7 mouse cellular contexts compared by ENCODE assay signal in the genomic region with DNA sequence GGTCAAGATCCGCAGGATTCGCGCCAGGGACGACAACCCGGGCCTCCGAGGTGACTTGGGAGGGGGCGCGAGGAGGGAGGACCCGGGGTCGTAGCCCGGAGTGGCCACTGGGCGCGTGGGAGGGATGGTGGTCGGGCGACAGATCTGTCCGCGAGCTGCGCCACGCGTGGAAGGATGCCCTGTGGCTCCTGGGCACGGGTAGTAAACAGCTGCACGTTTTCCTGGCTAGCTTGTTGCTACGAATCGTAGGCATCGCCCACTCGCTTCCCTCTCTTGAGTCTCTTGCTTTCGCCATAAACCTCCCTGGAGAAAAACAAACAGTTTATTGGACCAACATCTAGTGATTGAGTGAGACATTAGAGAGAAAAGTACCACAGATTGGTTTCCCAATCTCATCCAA. TPM values are rescaled to one million over a fixed set of nuclear protein-coding genes. Genes with fewer than 3 reads are reported as not detected.
A peak's percentile ranks its signal among the peaks of the same experiment; 100 is the strongest.
DNase-seq lines count a peak whose midpoint lies in the region; ATAC-seq and TF ChIP-seq lines count a peak whose summit lies in the region.

No protein-coding gene starts in this region.

- peak; percentile 40 for DNase-seq in lung, embryonic 14.5 days
- no peak for DNase-seq in lung, postnatal 10 days
- DNase-seq in forebrain, postnatal 0 days = peak; percentile 48
- no peak for DNase-seq in liver, postnatal 0 days
- DNase-seq in adrenal gland, adult 2 months = no peak
- no peak for DNase-seq in cerebellum, postnatal 14 days

- H3K27ac ChIP-seq in lung, embryonic 14.5 days (ENCODE audit: low read depth) = 0 out of 2 replicates have a peak overlapping the region, but pooled peaks have one; percentile 54
- H3K27ac ChIP-seq in bone marrow macrophage, adult 2 months (ENCODE audit: insufficient read depth, low read depth, low read length) = no peak overlapping the region
- no peak overlapping the region for H3K27ac ChIP-seq in forebrain, postnatal 0 days (ENCODE audit: low read depth, low read length)
- H3K27ac ChIP-seq in liver, postnatal 0 days (ENCODE audit: low read depth) = peak overlapping the region; percentile 95

- H3K27me3 ChIP-seq in lung, embryonic 14.5 days (ENCODE audit: insufficient read depth, low read length) = no peaks in the 10 kb centered on the region
- H3K27me3 ChIP-seq in forebrain, postnatal 0 days (ENCODE audit: insufficient read depth, low read length) = no peaks in the 10 kb centered on the region
- H3K27me3 ChIP-seq in liver, postnatal 0 days (ENCODE audit: insufficient read depth, low read length) = no peaks in the 10 kb centered on the region

- peak overlapping the region; percentile 91 for H3K4me3 ChIP-seq in lung, embryonic 14.5 days (ENCODE audit: low read depth, low read length)
- peak overlapping the region; percentile 98 for H3K4me3 ChIP-seq in bone marrow macrophage, adult 2 months (ENCODE audit: insufficient read depth, low read length)
- H3K4me3 ChIP-seq in forebrain, postnatal 0 days (ENCODE audit: low read depth, low read length) = peak overlapping the region; percentile 95
- peak overlapping the region; percentile 98 for H3K4me3 ChIP-seq in liver, postnatal 0 days (ENCODE audit: low read depth, low read length)

- peak; percentile 27 for TF ChIP-seq CTCF in lung, embryonic 14.5 days (IDR thresholded peaks at IDR 0.05; ENCODE audit: low read depth)
- no peak for TF ChIP-seq CTCF in bone marrow macrophage, adult 2 months (IDR thresholded peaks at IDR 0.05; ENCODE audit: low read depth, low read length)
- no peak; the same call in 1 of the 2 replicates for TF ChIP-seq CTCF in forebrain, postnatal 0 days (IDR thresholded peaks at IDR 0.05; ENCODE audit: low read depth)
- no peak for TF ChIP-seq CTCF in liver, postnatal 0 days (IDR thresholded peaks at IDR 0.05; ENCODE audit: low read depth)

- H3K4me1 ChIP-seq in lung, embryonic 14.5 days (ENCODE audit: insufficient read depth) = peaks cover 3% of the 10 kb centered on the region
- H3K4me1 ChIP-seq in bone marrow macrophage, adult 2 months (ENCODE audit: control insufficient read depth, insufficient read depth, low read length) = peaks cover 3% of the 10 kb centered on the region; the same call in 1 of the 2 replicates
- H3K4me1 ChIP-seq in forebrain, postnatal 0 days (ENCODE audit: insufficient read depth) = peaks cover 11% of the 10 kb centered on the region; the same call in 1 of the 2 replicates
- peaks cover 17% of the 10 kb centered on the region for H3K4me1 ChIP-seq in liver, postnatal 0 days (ENCODE audit: insufficient read depth)

- no peak for TF ChIP-seq EP300 in liver, postnatal 0 days (IDR thresholded peaks at IDR 0.05; ENCODE audit: low read depth)

- peak overlapping the region; percentile 80 for H3K9ac ChIP-seq in lung, embryonic 14.5 days
- H3K9ac ChIP-seq in forebrain, postnatal 0 days = peak overlapping the region; percentile 68
- peak overlapping the region; percentile 92 for H3K9ac ChIP-seq in liver, postnatal 0 days (replicated peaks)

- peak overlapping the region; percentile 78 for H3K4me2 ChIP-seq in lung, embryonic 14.5 days
- H3K4me2 ChIP-seq in forebrain, postnatal 0 days (ENCODE audit: low read depth) = peak overlapping the region; percentile 92
- H3K4me2 ChIP-seq in liver, postnatal 0 days (ENCODE audit: low read depth, low read length) = peak overlapping the region; percentile 100

- no peak for TF ChIP-seq POLR2A in bone marrow macrophage, adult 2 months (IDR thresholded peaks at IDR 0.05; ENCODE audit: borderline replicate concordance, low read depth, low read length)

- H3K9me3 ChIP-seq in lung, embryonic 14.5 days (ENCODE audit: low read depth, low read length) = no peaks in the 10 kb centered on the region
- H3K9me3 ChIP-seq in forebrain, postnatal 0 days (ENCODE audit: low read length) = no peaks in the 10 kb centered on the region
- H3K9me3 ChIP-seq in liver, postnatal 0 days (ENCODE audit: low read length) = no peaks in the 10 kb centered on the region

- no peaks in the 10 kb centered on the region for H3K36me3 ChIP-seq in lung, embryonic 14.5 days (ENCODE audit: insufficient read depth)
- H3K36me3 ChIP-seq in forebrain, postnatal 0 days (ENCODE audit: insufficient read depth) = no peaks in the 10 kb centered on the region
- 0 out of 2 replicates have a peak, but pooled peaks cover 5% of the 10 kb centered on the region for H3K36me3 ChIP-seq in liver, postnatal 0 days (replicated peaks; ENCODE audit: insufficient read depth, low read length)

- WGBS in lung, embryonic 14.5 days = under 1% methylated on average over 27 of the region's 27 CpGs
- WGBS in forebrain, postnatal 0 days = under 1% methylated on average over 27 of the region's 27 CpGs
- WGBS in liver, postnatal 0 days (ENCODE audit: insufficient replicate concordance) = 0% methylated on average over 27 of the region's 27 CpGs

- peak; percentile 23; the same call in 1 of the 2 replicates for ATAC-seq in lung, embryonic 14.5 days (ENCODE audit: insufficient read depth)
- peak; percentile 19 for ATAC-seq in forebrain, postnatal 0 days
- peak; percentile 26 for ATAC-seq in liver, postnatal 0 days

RNA-seq across cellular contexts. Expression of a gene that starts 0.4 kb away (rescaled TPM):
- polyA plus RNA-seq in lung, embryonic 14.5 days (2014; fragmentation: Nextera tagmentation; extraction: Ambion mirVana) = 60.7 and 61.5 TPM in 2 replicates
- 3.4 and 3.9 TPM in 2 replicates for polyA plus RNA-seq in bone marrow macrophage, adult 2 months (2012; ENCODE audit: insufficient read depth, insufficient read length, missing spikeins)
- total RNA-seq in forebrain, postnatal 0 days (2014; rRNA removed) = 22.3 and 24.0 TPM in 2 replicates
- 29.6 and 31.8 TPM in 2 replicates for polyA plus RNA-seq in forebrain, postnatal 0 days (2015; fragmentation: Nextera tagmentation; extraction: Ambion mirVana)
- 78.3 and 79.2 TPM in 2 replicates for polyA plus RNA-seq in liver, postnatal 0 days (2015; fragmentation: Nextera tagmentation; extraction: Ambion mirVana)
- 10 to 100 TPM; 25.6 to 26.9 TPM for total RNA-seq in adrenal gland, adult 2 months (2021)
- polyA plus RNA-seq in adrenal gland, adult 2 months (2012; rRNA removed) = 47.5 and 51.4 TPM in 2 replicates

RNA-seq across cellular contexts. Expression of a gene that starts 53.8 kb away (rescaled TPM):
- polyA plus RNA-seq in lung, embryonic 14.5 days (2014; fragmentation: Nextera tagmentation; extraction: Ambion mirVana) = 67.1 and 69.3 TPM in 2 replicates
- 36.6 and 42.8 TPM in 2 replicates for polyA plus RNA-seq in bone marrow macrophage, adult 2 months (2012; ENCODE audit: insufficient read depth, insufficient read length, missing spikeins)
- total RNA-seq in forebrain, postnatal 0 days (2014; rRNA removed) = 62.5 and 76.5 TPM in 2 replicates
- polyA plus RNA-seq in forebrain, postnatal 0 days (2015; fragmentation: Nextera tagmentation; extraction: Ambion mirVana) = 58.0 and 68.2 TPM in 2 replicates
- 48.1 and 49.9 TPM in 2 replicates for polyA plus RNA-seq in liver, postnatal 0 days (2015; fragmentation: Nextera tagmentation; extraction: Ambion mirVana)
- total RNA-seq in adrenal gland, adult 2 months (2021) = 100 to 1,000 TPM; 134 to 232 TPM
- polyA plus RNA-seq in adrenal gland, adult 2 months (2012; rRNA removed) = 220 and 262 TPM in 2 replicates

Comparison
In these comparisons a context has a peak if more than half of its experiments do, and no peak if none do; other contexts are left out.
1. DNase-seq: peak in lung, embryonic 14.5 days (single experiment) and forebrain, postnatal 0 days (single experiment); none in lung, postnatal 10 days (single experiment), liver, postnatal 0 days (single experiment), adrenal gland, adult 2 months (single experiment) and cerebellum, postnatal 14 days (0 of 2).
2. H3K27ac ChIP-seq: peak in lung, embryonic 14.5 days (single experiment) and liver, postnatal 0 days (single experiment); none in bone marrow macrophage, adult 2 months (single experiment) and forebrain, postnatal 0 days (single experiment).
3. Peak in every context shown above with its lines, with median percentiles within 50 percentile points of each other: ATAC-seq, H3K4me2 ChIP-seq, H3K4me3 ChIP-seq and H3K9ac ChIP-seq.